Mouse (Mus musculus) liver, postnatal 0 days (tissue): ENCODE data around the gene Fam81a.

Source experiments
- CTCF ChIP-seq: sonication (generic); IDR thresholded peaks from 2 replicates; pipeline ENCODE4 v1.5.1; 2016; ENCODE audit warnings: antibody characterized with exemption, low read depth
- EP300 ChIP-seq: IDR thresholded peaks from 2 replicates; pipeline ENCODE4 v1.6.1; 2016; ENCODE audit warnings: antibody characterized with exemption, low read depth, mild to moderate bottlenecking

DNA sequence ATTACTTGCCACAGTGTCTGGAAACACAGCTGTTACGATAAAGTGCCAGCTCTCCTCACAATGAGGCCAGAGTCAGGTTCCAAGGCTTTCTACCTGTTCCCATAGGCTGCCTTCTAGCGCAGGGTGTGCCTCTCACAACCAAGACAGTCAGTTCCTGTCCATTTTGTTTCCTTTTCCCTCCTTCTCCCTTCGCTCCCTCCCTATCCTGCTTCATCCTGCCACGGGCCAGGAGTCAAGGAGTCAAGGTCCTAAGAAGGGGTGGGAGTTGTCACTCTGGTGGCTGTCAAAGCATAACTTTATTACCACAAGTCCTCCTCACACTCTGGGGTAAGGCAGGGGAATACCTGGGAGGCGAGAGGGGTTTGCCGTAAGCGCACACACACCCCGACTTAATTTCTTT, 966 bp upstream of the Fam81a start:
- no peak for TF ChIP-seq EP300
- TF ChIP-seq CTCF: no peak
